Mouse (Mus musculus): ENCODE measurements at regions not wholly inside any gene's neighbourhood (a gene's known extent, or its start where the extent isn't known, plus 50 kb on each side); places are given as distances from the start of the nearest gene placed in this dataset.
A peak's percentile ranks its signal among the peaks of the same experiment; 100 is the strongest.

- no peak for DNase-seq (ENCODE audit: low read depth)
- no peak for TF ChIP-seq CTCF (IDR thresholded peaks at IDR 0.05; ENCODE audit: borderline replicate concordance, extremely low read depth, insufficient read depth, insufficient read length)
- no peak for TF ChIP-seq POLR2A (IDR thresholded peaks at IDR 0.05; ENCODE audit: borderline replicate concordance, extremely low read depth, insufficient read depth, insufficient read length, poor library complexity, severe bottlenecking)
Observed at GRCm38 (mm10) chr17:88349825-88350460, 90.6 kb upstream of the Foxn2 start.

GRCm38 (mm10) chr17:88350986-88351385, 89.5 kb upstream of the Foxn2 start:
- TF ChIP-seq CTCF (IDR thresholded peaks at IDR 0.05; ENCODE audit: borderline replicate concordance, extremely low read depth, insufficient read depth, insufficient read length), result no peak
- no peak for TF ChIP-seq POLR2A (IDR thresholded peaks at IDR 0.05; ENCODE audit: borderline replicate concordance, extremely low read depth, insufficient read depth, insufficient read length, poor library complexity, severe bottlenecking)
- peak; percentile 41 for DNase-seq (ENCODE audit: low read depth)

GRCm38 (mm10) chr17:88352960-88353359, 87.6 kb upstream of the Foxn2 start:
- DNase-seq (ENCODE audit: low read depth), result no peak
- no peak for TF ChIP-seq CTCF (IDR thresholded peaks at IDR 0.05; ENCODE audit: borderline replicate concordance, extremely low read depth, insufficient read depth, insufficient read length)
- no peak for TF ChIP-seq POLR2A (IDR thresholded peaks at IDR 0.05; ENCODE audit: borderline replicate concordance, extremely low read depth, insufficient read depth, insufficient read length, poor library complexity, severe bottlenecking)

GRCm38 (mm10) chr17:88361161-88361560, 79.3 kb upstream of the Foxn2 start:
- no peak for DNase-seq (ENCODE audit: low read depth)
- TF ChIP-seq CTCF (IDR thresholded peaks at IDR 0.05; ENCODE audit: borderline replicate concordance, extremely low read depth, insufficient read depth, insufficient read length), result no peak
- no peak for TF ChIP-seq POLR2A (IDR thresholded peaks at IDR 0.05; ENCODE audit: borderline replicate concordance, extremely low read depth, insufficient read depth, insufficient read length, poor library complexity, severe bottlenecking)

- DNase-seq (ENCODE audit: low read depth), result no peak
- no peak for TF ChIP-seq POLR2A (IDR thresholded peaks at IDR 0.05; ENCODE audit: borderline replicate concordance, extremely low read depth, insufficient read depth, insufficient read length, poor library complexity, severe bottlenecking)
- no peak for TF ChIP-seq CTCF (IDR thresholded peaks at IDR 0.05; ENCODE audit: borderline replicate concordance, extremely low read depth, insufficient read depth, insufficient read length)
Observed at GRCm38 (mm10) chr17:88362404-88362803, 78.1 kb upstream of the Foxn2 start.

- TF ChIP-seq POLR2A (IDR thresholded peaks at IDR 0.05; ENCODE audit: borderline replicate concordance, extremely low read depth, insufficient read depth, insufficient read length, poor library complexity, severe bottlenecking) (no peak), CTCF (IDR thresholded peaks at IDR 0.05; ENCODE audit: borderline replicate concordance, extremely low read depth, insufficient read depth, insufficient read length) (no peak)
- DNase-seq (ENCODE audit: low read depth), result no peak
Observed at GRCm38 (mm10) chr17:88367876-88368275, 72.6 kb upstream of the Foxn2 start.

- no peak for DNase-seq (ENCODE audit: low read depth)
Observed at GRCm38 (mm10) chr17:88369971-88370370, 70.5 kb upstream of the Foxn2 start.

GRCm38 (mm10) chr17:88370676-88371075, 69.8 kb upstream of the Foxn2 start:
- TF ChIP-seq POLR2A (IDR thresholded peaks at IDR 0.05; ENCODE audit: borderline replicate concordance, extremely low read depth, insufficient read depth, insufficient read length, poor library complexity, severe bottlenecking) (no peak), CTCF (IDR thresholded peaks at IDR 0.05; ENCODE audit: borderline replicate concordance, extremely low read depth, insufficient read depth, insufficient read length) (no peak)

More at GRCm38 (mm10) chr17:88369971-88370370, 70.5 kb upstream of the Foxn2 start:
- no peak for TF ChIP-seq POLR2A (IDR thresholded peaks at IDR 0.05; ENCODE audit: borderline replicate concordance, extremely low read depth, insufficient read depth, insufficient read length, poor library complexity, severe bottlenecking)
- TF ChIP-seq CTCF (IDR thresholded peaks at IDR 0.05; ENCODE audit: borderline replicate concordance, extremely low read depth, insufficient read depth, insufficient read length), result no peak

GRCm38 (mm10) chr17:88378505-88378904, 62.0 kb upstream of the Foxn2 start:
- DNase-seq (ENCODE audit: low read depth), result no peak
- TF ChIP-seq CTCF (IDR thresholded peaks at IDR 0.05; ENCODE audit: borderline replicate concordance, extremely low read depth, insufficient read depth, insufficient read length) (peak; percentile 25; the same call in 1 of the 2 replicates), POLR2A (IDR thresholded peaks at IDR 0.05; ENCODE audit: borderline replicate concordance, extremely low read depth, insufficient read depth, insufficient read length, poor library complexity, severe bottlenecking) (no peak)

More at GRCm38 (mm10) chr17:88370676-88371075, 69.8 kb upstream of the Foxn2 start:
- no peak for DNase-seq (ENCODE audit: low read depth)

GRCm38 (mm10) chr17:88379389-88379788, 61.1 kb upstream of the Foxn2 start:
- TF ChIP-seq CTCF (IDR thresholded peaks at IDR 0.05; ENCODE audit: borderline replicate concordance, extremely low read depth, insufficient read depth, insufficient read length) (no peak), POLR2A (IDR thresholded peaks at IDR 0.05; ENCODE audit: borderline replicate concordance, extremely low read depth, insufficient read depth, insufficient read length, poor library complexity, severe bottlenecking) (no peak)
- no peak for DNase-seq (ENCODE audit: low read depth)

GRCm38 (mm10) chr17:88381106-88381505, 59.4 kb upstream of the Foxn2 start:
- TF ChIP-seq CTCF (IDR thresholded peaks at IDR 0.05; ENCODE audit: borderline replicate concordance, extremely low read depth, insufficient read depth, insufficient read length) (no peak), POLR2A (IDR thresholded peaks at IDR 0.05; ENCODE audit: borderline replicate concordance, extremely low read depth, insufficient read depth, insufficient read length, poor library complexity, severe bottlenecking) (no peak)
- DNase-seq (ENCODE audit: low read depth), result no peak

- TF ChIP-seq CTCF (IDR thresholded peaks at IDR 0.05; ENCODE audit: borderline replicate concordance, extremely low read depth, insufficient read depth, insufficient read length) (no peak), POLR2A (IDR thresholded peaks at IDR 0.05; ENCODE audit: borderline replicate concordance, extremely low read depth, insufficient read depth, insufficient read length, poor library complexity, severe bottlenecking) (no peak)
- DNase-seq (ENCODE audit: low read depth), result no peak
Observed at GRCm38 (mm10) chr17:88383447-88383846, 57.1 kb upstream of the Foxn2 start.
